Mouse (Mus musculus): ENCODE results near the gene Letmd1. TPM values are rescaled to one million over a fixed set of nuclear protein-coding genes. Genes with fewer than 3 reads are reported as not detected.

Letmd1 gene
- total and polyA plus RNA-seq, 2 experiments from 2014 or later: 52.5 to 87.8 TPM

DNA sequence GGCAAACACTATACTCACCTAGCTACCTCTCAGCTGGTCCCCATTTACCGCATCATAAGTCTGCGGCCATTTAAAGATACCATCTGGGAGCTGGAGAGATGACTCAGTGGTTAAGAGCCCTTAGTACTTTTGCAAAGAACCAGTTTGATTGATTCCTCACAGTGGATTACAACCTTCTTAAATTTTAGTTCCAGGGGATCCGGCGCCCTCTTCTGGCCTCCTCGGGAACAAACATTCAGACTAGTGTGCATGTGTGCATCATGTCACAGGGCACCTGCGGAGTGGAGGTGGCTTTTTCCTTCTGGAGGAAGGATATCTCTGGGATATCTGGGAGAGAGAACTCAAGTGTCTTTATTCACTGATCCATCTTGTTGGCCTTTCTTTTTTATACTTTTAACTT lies 5.1 kb upstream of the Letmd1 start:
- Histone ChIP-seq H3K27me3 (ENCODE audit: insufficient read depth, low read length) (no peaks in the 10 kb centered on the region), H3K4me3 (ENCODE audit: low read depth, low read length) (no peak overlapping the region), H3K9ac (no peak overlapping the region), H3K4me2 (ENCODE audit: low read depth) (no peak overlapping the region), H3K36me3 (ENCODE audit: insufficient read depth) (no peaks in the 10 kb centered on the region; the same call in 1 of the 2 replicates), H3K9me3 (ENCODE audit: low read length) (no peaks in the 10 kb centered on the region), H3K4me1 (ENCODE audit: insufficient read depth) (0 out of 2 replicates have a peak, but pooled peaks cover 3% of the 10 kb centered on the region), H3K27ac (ENCODE audit: low read depth, low read length) (no peak overlapping the region)
- WGBS: 29% methylated on average over 6 of the region's 6 CpGs
- peak; percentile 74 for TF ChIP-seq CTCF (IDR thresholded peaks at IDR 0.05; ENCODE audit: low read depth)
- DNase-seq (peak; percentile 69), ATAC-seq (peak; percentile 63)

DNA sequence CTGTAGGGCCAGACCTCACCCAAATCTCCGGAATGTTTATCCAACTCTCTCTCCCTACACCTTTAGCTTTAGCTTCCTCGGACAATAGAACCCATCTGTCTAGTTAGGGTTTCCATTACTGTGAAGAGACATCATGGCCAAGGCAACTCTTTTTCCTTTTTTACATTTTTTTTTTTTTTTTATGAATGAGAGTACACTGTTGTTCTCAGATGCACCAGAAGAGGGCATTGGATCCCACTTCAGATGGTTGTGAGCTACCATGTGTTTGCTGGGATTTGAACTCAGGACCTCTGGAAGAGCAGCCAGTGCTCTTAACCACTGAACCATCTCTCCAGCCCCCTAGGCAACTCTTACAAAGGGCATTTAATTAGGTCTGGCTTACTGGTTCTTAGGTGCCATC lies 3.4 kb upstream of the Letmd1 start:
- no peak overlapping the region for H3K4me2 ChIP-seq (ENCODE audit: low read depth)
- H3K9ac ChIP-seq: no peak overlapping the region
- ATAC-seq (no peak), DNase-seq (no peak)
- peaks cover 12% of the 10 kb centered on the region; the same call in 1 of the 2 replicates for H3K4me1 ChIP-seq (ENCODE audit: insufficient read depth)
- no peaks in the 10 kb centered on the region for H3K27me3 ChIP-seq (ENCODE audit: insufficient read depth, low read length)
- WGBS: 77% methylated on average over 2 of the region's 2 CpGs
- H3K4me3 ChIP-seq (ENCODE audit: low read depth, low read length): no peak overlapping the region
- H3K9me3 ChIP-seq (ENCODE audit: low read length): no peaks in the 10 kb centered on the region
- 0 out of 2 replicates have a peak, but pooled peaks have one; percentile 23 for TF ChIP-seq CTCF (IDR thresholded peaks at IDR 0.05; ENCODE audit: low read depth)
- no peaks in the 10 kb centered on the region; the same call in 1 of the 2 replicates for H3K36me3 ChIP-seq (ENCODE audit: insufficient read depth)
- no peak overlapping the region for H3K27ac ChIP-seq (ENCODE audit: low read depth, low read length)

DNA sequence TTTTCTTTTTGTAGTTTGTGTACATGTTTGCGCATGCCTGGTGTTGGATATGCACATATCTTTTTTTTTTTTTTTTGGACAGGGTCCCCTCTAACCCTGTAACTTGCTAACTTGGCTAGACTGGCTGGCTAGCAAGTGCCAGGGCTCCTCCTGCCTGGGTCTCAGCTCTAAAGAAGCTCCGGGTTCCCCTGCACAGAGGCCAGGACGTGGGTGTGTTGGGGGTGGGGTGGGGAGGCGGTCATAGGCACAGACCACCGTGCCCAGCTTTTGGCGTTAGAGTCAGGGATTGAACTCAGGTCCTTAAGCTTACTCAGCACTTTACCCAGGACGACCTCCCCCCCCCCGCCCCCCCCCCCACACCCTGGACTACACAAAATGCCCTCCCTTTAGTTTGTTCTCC lies 1.1 kb upstream of the Letmd1 start:
- Histone ChIP-seq H3K9me3 (ENCODE audit: low read length) (no peaks in the 10 kb centered on the region), H3K4me1 (ENCODE audit: insufficient read depth) (peaks cover 12% of the 10 kb centered on the region; the same call in 1 of the 2 replicates), H3K4me3 (ENCODE audit: low read depth, low read length) (peak overlapping the region; percentile 88), H3K27ac (ENCODE audit: low read depth, low read length) (no peak overlapping the region), H3K4me2 (ENCODE audit: low read depth) (peak overlapping the region; percentile 70), H3K9ac (no peak overlapping the region), H3K27me3 (ENCODE audit: insufficient read depth, low read length) (no peaks in the 10 kb centered on the region), H3K36me3 (ENCODE audit: insufficient read depth) (peaks cover 2% of the 10 kb centered on the region; the same call in 1 of the 2 replicates)
- TF ChIP-seq CTCF (IDR thresholded peaks at IDR 0.05; ENCODE audit: low read depth): no peak
- WGBS: 34% methylated on average over 8 of the region's 8 CpGs
- DNase-seq (no peak), ATAC-seq (no peak)

DNA sequence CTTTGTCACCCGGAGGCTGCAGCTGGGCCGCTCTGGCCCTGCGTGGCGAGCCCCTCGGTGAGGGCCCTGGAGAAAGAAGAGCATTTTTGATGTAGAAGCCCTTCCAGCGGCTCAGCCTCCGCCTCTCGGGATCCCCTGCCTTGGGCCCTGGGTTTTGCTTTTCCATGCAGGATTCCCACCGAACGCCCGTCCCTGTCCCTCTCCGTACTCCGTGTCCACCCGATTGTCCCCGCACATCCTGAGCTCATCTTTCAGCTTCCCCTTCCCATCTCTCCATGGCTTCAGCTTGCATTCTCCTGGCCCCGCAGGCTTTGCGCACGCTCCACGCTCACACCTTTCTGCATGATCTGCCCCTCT lies 344 bp downstream of the Letmd1 start:
- ATAC-seq: peak; percentile 63
- DNase-seq: no peak
- H3K9me3 ChIP-seq (ENCODE audit: low read length): no peaks in the 10 kb centered on the region
- peak overlapping the region; percentile 88 for H3K4me3 ChIP-seq (ENCODE audit: low read depth, low read length)
- H3K4me1 ChIP-seq (ENCODE audit: insufficient read depth): peaks cover 12% of the 10 kb centered on the region; the same call in 1 of the 2 replicates
- peaks cover 9% of the 10 kb centered on the region for H3K36me3 ChIP-seq (ENCODE audit: insufficient read depth)
- no peak for TF ChIP-seq CTCF (IDR thresholded peaks at IDR 0.05; ENCODE audit: low read depth)
- H3K27ac ChIP-seq (ENCODE audit: low read depth, low read length): peak overlapping the region; percentile 85
- H3K4me2 ChIP-seq (ENCODE audit: low read depth): peak overlapping the region; percentile 70
- peak overlapping the region; percentile 84 for H3K9ac ChIP-seq
- 2% methylated on average over 19 of the region's 19 CpGs for WGBS
- no peaks in the 10 kb centered on the region for H3K27me3 ChIP-seq (ENCODE audit: insufficient read depth, low read length)

DNA sequence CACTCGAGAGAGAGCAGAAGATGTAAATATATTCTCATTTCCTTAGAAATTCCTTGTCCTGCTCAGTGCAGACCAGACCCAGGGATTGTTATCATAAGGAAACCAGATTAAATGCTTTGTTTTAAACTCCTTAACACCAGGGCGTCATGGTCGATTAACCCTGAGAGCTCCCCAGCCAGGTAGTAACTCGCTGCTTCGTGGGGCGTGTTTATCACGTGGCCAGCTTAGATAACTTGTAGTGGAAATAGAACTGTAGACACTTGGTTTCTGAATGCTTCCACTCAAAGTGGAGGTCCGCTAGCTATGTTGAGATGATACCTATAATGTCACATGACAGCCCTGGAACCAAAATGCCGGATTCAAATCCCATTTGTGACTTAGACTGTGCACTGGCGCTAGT lies 1.2 kb downstream of the Letmd1 start:
- DNase-seq: no peak
- Histone ChIP-seq H3K27ac (ENCODE audit: low read depth, low read length) (peak overlapping the region; percentile 24; the same call in 1 of the 2 replicates), H3K36me3 (ENCODE audit: insufficient read depth) (peaks cover 18% of the 10 kb centered on the region), H3K4me1 (ENCODE audit: insufficient read depth) (peaks cover 12% of the 10 kb centered on the region; the same call in 1 of the 2 replicates), H3K4me3 (ENCODE audit: low read depth, low read length) (peak overlapping the region; percentile 88), H3K27me3 (ENCODE audit: insufficient read depth, low read length) (no peaks in the 10 kb centered on the region), H3K9ac (peak overlapping the region; percentile 84; the same call in 1 of the 2 replicates), H3K9me3 (ENCODE audit: low read length) (no peaks in the 10 kb centered on the region), H3K4me2 (ENCODE audit: low read depth) (peak overlapping the region; percentile 70)
- 70% methylated on average over 10 of the region's 10 CpGs for WGBS
- ATAC-seq: no peak
- no peak for TF ChIP-seq CTCF (IDR thresholded peaks at IDR 0.05; ENCODE audit: low read depth)

DNA sequence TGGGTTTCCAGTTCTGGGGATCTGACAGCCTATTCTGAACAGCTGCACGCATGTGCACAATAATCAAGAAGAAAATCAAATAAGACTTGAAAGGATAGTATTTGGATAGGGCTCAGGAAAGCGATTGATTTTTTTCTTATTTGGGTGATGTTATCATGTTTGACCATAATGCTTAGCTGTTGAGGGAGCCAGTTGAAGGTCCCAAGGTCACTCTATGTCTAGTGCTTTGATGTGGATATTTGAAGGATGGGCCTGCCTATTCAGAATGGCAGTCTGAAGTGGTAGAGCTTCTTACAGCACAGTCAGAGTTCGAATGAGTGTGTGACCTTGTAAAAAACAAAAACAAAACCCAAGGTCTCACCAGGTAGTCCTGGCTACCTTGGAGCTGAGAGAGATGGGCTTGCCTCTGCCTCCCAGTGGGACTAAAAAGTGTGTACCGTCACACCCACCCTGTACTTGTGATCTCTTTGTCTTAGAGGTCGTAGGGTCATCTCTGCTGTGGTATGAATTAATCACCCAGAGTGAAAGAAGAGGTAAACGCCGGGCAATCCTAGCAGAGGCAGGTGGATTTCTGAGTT lies 5.2 kb downstream of the Letmd1 start:
- Histone ChIP-seq H3K9me3 (ENCODE audit: low read length) (no peaks in the 10 kb centered on the region), H3K4me1 (ENCODE audit: insufficient read depth) (peaks cover 9% of the 10 kb centered on the region; the same call in 1 of the 2 replicates), H3K27me3 (ENCODE audit: insufficient read depth, low read length) (no peaks in the 10 kb centered on the region), H3K4me2 (ENCODE audit: low read depth) (no peak overlapping the region), H3K36me3 (ENCODE audit: insufficient read depth) (peaks cover 57% of the 10 kb centered on the region), H3K9ac (no peak overlapping the region), H3K4me3 (ENCODE audit: low read depth, low read length) (no peak overlapping the region), H3K27ac (ENCODE audit: low read depth, low read length) (no peak overlapping the region)
- no peak for DNase-seq
- no peak for ATAC-seq
- WGBS: 86% methylated on average over 7 of the region's 7 CpGs
- TF ChIP-seq CTCF (IDR thresholded peaks at IDR 0.05; ENCODE audit: low read depth): no peak

DNA sequence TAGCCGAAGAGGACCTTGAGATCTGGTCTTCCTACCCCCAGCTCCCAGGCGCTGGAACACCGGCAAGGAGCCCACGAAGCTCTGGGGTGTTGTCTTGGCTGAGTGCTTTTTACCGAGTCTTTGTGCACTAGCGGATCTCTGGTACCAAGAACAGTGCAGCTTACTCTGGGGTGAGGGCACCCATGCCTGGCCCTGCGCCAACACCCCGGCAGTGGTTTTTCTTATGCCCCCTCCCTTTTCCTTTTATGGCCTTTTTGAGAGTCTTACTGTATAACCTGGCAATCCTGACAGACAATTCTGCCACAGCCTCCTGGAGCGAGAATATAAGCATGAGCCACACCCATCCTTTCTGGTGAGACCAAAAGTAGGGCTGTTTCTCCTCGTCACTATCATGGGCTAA lies 9.5 kb downstream of the Letmd1 start:
- H3K9me3 ChIP-seq (ENCODE audit: low read length): no peaks in the 10 kb centered on the region
- DNase-seq: no peak
- WGBS: 75% methylated on average over 10 of the region's 10 CpGs
- no peaks in the 10 kb centered on the region for H3K27me3 ChIP-seq (ENCODE audit: insufficient read depth, low read length)
- no peaks in the 10 kb centered on the region for H3K4me1 ChIP-seq (ENCODE audit: insufficient read depth)
- no peak for TF ChIP-seq CTCF (IDR thresholded peaks at IDR 0.05; ENCODE audit: low read depth)
- no peak overlapping the region for H3K4me3 ChIP-seq (ENCODE audit: low read depth, low read length)
- no peak for ATAC-seq
- H3K36me3 ChIP-seq (ENCODE audit: insufficient read depth): peaks cover 97% of the 10 kb centered on the region
- H3K9ac ChIP-seq: no peak overlapping the region
- no peak overlapping the region for H3K4me2 ChIP-seq (ENCODE audit: low read depth)
- no peak overlapping the region for H3K27ac ChIP-seq (ENCODE audit: low read depth, low read length)
